Mouse (Mus musculus): ENCODE measurements around the gene Arhgap9. TPM values are rescaled to one million over a fixed set of nuclear protein-coding genes. Genes with fewer than 3 reads are reported as not detected.
A peak's percentile ranks its signal among the peaks of the same experiment; 100 is the strongest.

Arhgap9 gene
- polyA plus RNA-seq, 1 experiment, result 0.78 TPM

DNA sequence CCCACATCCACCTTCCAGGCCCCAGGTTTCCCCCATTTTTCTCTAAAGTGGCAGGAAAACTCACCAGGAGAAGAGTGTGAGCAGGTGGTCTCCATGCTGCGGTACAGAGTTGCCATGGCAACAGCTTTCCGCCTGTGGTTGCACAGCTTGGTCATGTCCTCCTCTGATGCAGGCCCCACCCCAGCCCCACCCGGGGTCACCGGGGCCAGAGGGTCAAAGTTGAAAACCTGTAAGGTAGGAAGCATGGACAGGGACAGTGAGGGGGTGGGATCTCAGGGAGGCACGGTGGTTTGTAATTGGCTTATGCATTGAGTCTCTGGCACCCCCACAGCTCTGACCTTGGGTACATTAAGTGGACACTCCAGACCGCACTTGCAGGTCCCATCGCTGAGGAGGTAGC lies 35.0 kb upstream of the Arhgap9 start:
- TF ChIP-seq USF1 (IDR thresholded peaks at IDR 0.05; ENCODE audit: low read depth), result no peak
- no peak for TF ChIP-seq MYOG (IDR thresholded peaks at IDR 0.05; ENCODE audit: control insufficient read depth, extremely low read depth, insufficient read length)
- TF ChIP-seq MAX (IDR thresholded peaks at IDR 0.05), result no peak
- TF ChIP-seq MYOD1 (IDR thresholded peaks at IDR 0.05; ENCODE audit: control insufficient read depth, insufficient read length, low read depth), result no peak
- no peak for TF ChIP-seq FOSL1 (IDR thresholded peaks at IDR 0.05; ENCODE audit: insufficient read depth, low read length, poor library complexity, severe bottlenecking)
- no peak for TF ChIP-seq CTCF (IDR thresholded peaks at IDR 0.05; ENCODE audit: control insufficient read depth, insufficient read depth, insufficient read length)
- no peak for TF ChIP-seq CEBPB (IDR thresholded peaks at IDR 0.05; ENCODE audit: low read depth)
- H3K79me3 ChIP-seq (ENCODE audit: low read depth), result peaks cover 31% of the 10 kb centered on the region
- H3K79me2 ChIP-seq (ENCODE audit: control insufficient read depth, insufficient read depth), result peaks cover 40% of the 10 kb centered on the region
- H3K27me3 ChIP-seq (ENCODE audit: control insufficient read depth, insufficient read depth, insufficient read length), result no peaks in the 10 kb centered on the region
- no peak overlapping the region for H3K4me3 ChIP-seq (ENCODE audit: insufficient read depth, poor library complexity, severe bottlenecking)
- H3K36me3 ChIP-seq (ENCODE audit: control insufficient read depth, insufficient read depth), result peaks cover 42% of the 10 kb centered on the region
- H3ac ChIP-seq (ENCODE audit: control insufficient read depth, insufficient read length, low read depth), result peak overlapping the region; percentile 52

DNA sequence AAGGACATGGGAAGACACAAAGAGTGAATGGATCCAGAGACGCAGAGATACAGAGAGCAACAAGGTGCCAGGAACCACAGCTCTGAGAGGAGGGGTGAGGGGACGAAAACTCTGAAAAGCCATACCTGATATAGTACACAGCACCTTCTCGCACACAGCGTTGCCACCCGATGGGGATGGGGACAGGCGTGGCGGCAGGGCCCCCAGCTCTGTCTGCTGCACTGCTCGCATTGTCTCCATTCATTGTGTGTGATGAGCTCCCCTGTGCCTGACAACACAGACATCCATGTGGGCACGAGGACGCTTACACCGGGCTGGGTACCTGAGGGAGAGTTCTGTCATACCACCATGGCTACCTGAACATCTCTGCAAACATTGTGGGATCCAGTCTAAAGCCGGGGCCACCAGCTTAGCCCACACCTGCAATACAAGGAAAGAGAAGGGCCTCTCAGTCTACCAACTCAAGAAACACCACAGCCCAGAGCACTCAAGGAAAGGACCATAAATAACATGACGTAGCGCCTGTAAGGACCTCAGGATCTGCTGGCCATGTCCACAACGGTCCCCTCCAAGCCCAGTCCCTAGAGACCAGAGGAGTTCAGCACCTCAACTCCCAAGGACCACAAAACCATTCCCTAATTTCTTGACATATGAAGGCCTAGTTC lies 34.4 kb upstream of the Arhgap9 start:
- peaks cover 41% of the 10 kb centered on the region for H3K36me3 ChIP-seq (ENCODE audit: control insufficient read depth, insufficient read depth)
- peak overlapping the region; percentile 78 for H3K4me3 ChIP-seq (ENCODE audit: insufficient read depth, poor library complexity, severe bottlenecking)
- H3K27me3 ChIP-seq (ENCODE audit: control insufficient read depth, insufficient read depth, insufficient read length), result no peaks in the 10 kb centered on the region
- H3ac ChIP-seq (ENCODE audit: control insufficient read depth, insufficient read length, low read depth), result peak overlapping the region; percentile 52
- peaks cover 46% of the 10 kb centered on the region for H3K79me2 ChIP-seq (ENCODE audit: control insufficient read depth, insufficient read depth)
- no peak for TF ChIP-seq MAX (IDR thresholded peaks at IDR 0.05)
- TF ChIP-seq MYOG (IDR thresholded peaks at IDR 0.05; ENCODE audit: control insufficient read depth, extremely low read depth, insufficient read length), result no peak
- no peak for TF ChIP-seq FOSL1 (IDR thresholded peaks at IDR 0.05; ENCODE audit: insufficient read depth, low read length, poor library complexity, severe bottlenecking)
- no peak for TF ChIP-seq CEBPB (IDR thresholded peaks at IDR 0.05; ENCODE audit: low read depth)
- H3K79me3 ChIP-seq (ENCODE audit: low read depth), result peaks cover 36% of the 10 kb centered on the region

DNA sequence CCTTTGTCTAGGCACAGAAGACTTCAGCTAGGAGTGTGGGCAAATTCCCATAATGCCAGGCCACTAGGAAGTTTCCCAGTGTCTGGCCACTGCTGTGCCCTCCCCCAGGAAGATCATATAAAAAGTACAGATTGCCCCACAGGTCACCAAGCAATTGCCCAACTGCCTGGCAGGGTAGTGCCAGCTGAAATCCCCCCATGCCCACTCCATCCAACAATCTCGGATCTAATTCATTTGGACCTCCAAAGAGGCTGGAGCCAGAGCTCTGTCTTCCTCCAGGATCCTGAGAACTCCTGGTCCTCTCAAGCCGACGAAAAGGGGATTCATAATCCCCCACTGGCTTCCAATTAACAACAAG lies 33.8 kb upstream of the Arhgap9 start:
- Histone ChIP-seq H3K27me3 (ENCODE audit: control insufficient read depth, insufficient read depth, insufficient read length) (no peaks in the 10 kb centered on the region), H3K36me3 (ENCODE audit: control insufficient read depth, insufficient read depth) (peaks cover 41% of the 10 kb centered on the region), H3K4me3 (ENCODE audit: insufficient read depth, poor library complexity, severe bottlenecking) (peak overlapping the region; percentile 78), H3ac (ENCODE audit: control insufficient read depth, insufficient read length, low read depth) (peak overlapping the region; percentile 52), H3K79me3 (ENCODE audit: low read depth) (peaks cover 40% of the 10 kb centered on the region), H3K79me2 (ENCODE audit: control insufficient read depth, insufficient read depth) (peaks cover 52% of the 10 kb centered on the region)
- TF ChIP-seq MAX (IDR thresholded peaks at IDR 0.05) (no peak), CEBPB (IDR thresholded peaks at IDR 0.05; ENCODE audit: low read depth) (no peak), MYOG (IDR thresholded peaks at IDR 0.05; ENCODE audit: control insufficient read depth, extremely low read depth, insufficient read length) (no peak), MYOD1 (IDR thresholded peaks at IDR 0.05; ENCODE audit: control insufficient read depth, insufficient read length, low read depth) (no peak), FOSL1 (IDR thresholded peaks at IDR 0.05; ENCODE audit: insufficient read depth, low read length, poor library complexity, severe bottlenecking) (no peak), USF1 (IDR thresholded peaks at IDR 0.05; ENCODE audit: low read depth) (no peak), CTCF (IDR thresholded peaks at IDR 0.05; ENCODE audit: control insufficient read depth, insufficient read depth, insufficient read length) (no peak)

DNA sequence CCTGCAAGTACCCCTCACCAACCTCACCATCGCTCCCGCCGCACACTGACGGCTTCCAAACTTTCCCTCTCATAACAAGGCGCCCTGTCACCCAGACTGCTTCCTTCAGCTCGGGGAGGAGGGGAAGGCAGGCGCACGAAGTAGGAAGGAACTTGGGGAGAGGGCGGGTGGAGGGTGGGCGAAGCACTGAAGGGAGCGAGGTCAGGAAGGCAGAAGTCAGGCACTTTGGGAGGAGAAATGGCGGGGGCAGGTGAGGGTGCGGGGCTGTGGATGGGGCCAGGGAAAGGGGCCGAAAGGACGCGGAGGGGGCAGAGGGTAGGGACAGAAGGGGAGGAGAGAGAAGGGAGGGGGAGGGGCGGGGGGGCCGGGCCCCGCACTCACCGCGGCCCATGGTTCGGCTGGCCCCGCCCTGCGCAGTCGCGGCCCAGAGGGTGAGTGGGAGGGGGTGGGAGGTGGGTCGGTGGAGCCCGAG lies 33.4 kb upstream of the Arhgap9 start:
- peaks cover 41% of the 10 kb centered on the region for H3K36me3 ChIP-seq (ENCODE audit: control insufficient read depth, insufficient read depth)
- H3ac ChIP-seq (ENCODE audit: control insufficient read depth, insufficient read length, low read depth), result peak overlapping the region; percentile 52
- H3K4me3 ChIP-seq (ENCODE audit: insufficient read depth, poor library complexity, severe bottlenecking), result peak overlapping the region; percentile 78

DNA sequence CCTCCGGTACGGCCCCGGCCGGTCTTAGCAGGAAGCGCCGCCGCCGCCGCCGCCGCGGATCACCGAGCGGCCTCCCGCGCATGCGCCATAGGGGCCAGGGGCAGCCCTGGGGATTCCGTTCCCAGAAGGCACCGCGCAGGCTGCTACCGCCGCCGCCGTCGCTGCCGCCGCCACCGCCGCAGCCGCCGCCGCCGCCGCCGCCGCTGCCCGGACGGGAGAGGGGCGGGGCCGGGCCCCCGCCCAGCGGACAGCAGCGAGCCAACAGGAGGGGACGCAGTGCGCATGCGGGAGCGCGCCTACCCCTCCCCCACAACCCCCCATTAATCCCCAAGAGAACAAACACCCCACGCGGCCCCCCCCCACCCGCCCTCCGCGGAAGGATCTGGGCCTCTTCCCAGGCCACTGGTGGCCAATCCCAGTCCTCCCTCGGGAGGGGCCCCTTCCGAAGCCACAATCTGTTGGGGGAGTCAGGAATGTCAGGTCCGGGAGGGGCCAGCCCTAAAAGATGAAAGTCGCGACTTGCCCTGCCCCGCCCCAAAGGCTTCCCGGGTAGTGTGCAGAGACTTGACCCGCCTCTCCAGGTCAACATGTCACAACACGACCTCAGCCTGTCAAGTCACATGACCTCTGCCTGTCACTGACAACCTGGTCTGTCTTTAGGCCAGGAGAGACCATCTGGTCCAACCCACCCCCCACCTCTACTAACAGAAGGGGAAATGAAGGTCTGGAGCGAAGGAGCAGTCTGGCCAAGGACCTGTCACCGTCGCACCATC lies 32.8 kb upstream of the Arhgap9 start, which contains the start of gene Mbd6:
Gene Mbd6 (minus strand): TSS at position 219 of the 773 bp plus-strand sequence.
- H3K4me3 ChIP-seq (ENCODE audit: insufficient read depth, poor library complexity, severe bottlenecking), result peak within 1 kb of the TSS; percentile 78
- TF ChIP-seq CEBPB (IDR thresholded peaks at IDR 0.05; ENCODE audit: low read depth), result no peak
- peak; percentile 87 for TF ChIP-seq USF1 (IDR thresholded peaks at IDR 0.05; ENCODE audit: low read depth)
- H3K79me2 ChIP-seq (ENCODE audit: control insufficient read depth, insufficient read depth), result peaks cover 62% of the 10 kb centered on the region
- peaks cover 42% of the 10 kb centered on the region for H3K36me3 ChIP-seq (ENCODE audit: control insufficient read depth, insufficient read depth)
- H3K27me3 ChIP-seq (ENCODE audit: control insufficient read depth, insufficient read depth, insufficient read length), result no peaks in the 10 kb centered on the region
- peaks cover 43% of the 10 kb centered on the region for H3K79me3 ChIP-seq (ENCODE audit: low read depth)
- H3ac ChIP-seq (ENCODE audit: control insufficient read depth, insufficient read length, low read depth), result peak within 1 kb of the TSS; percentile 60

More for the DNA sequence above, 33.4 kb upstream of the Arhgap9 start:
- Histone ChIP-seq H3K79me3 (ENCODE audit: low read depth) (peaks cover 43% of the 10 kb centered on the region), H3K27me3 (ENCODE audit: control insufficient read depth, insufficient read depth, insufficient read length) (no peaks in the 10 kb centered on the region), H3K79me2 (ENCODE audit: control insufficient read depth, insufficient read depth) (peaks cover 56% of the 10 kb centered on the region)
- TF ChIP-seq MYOD1 (IDR thresholded peaks at IDR 0.05; ENCODE audit: control insufficient read depth, insufficient read length, low read depth), result no peak
- TF ChIP-seq USF1 (IDR thresholded peaks at IDR 0.05; ENCODE audit: low read depth), result no peak

Data from C2C12 (cell line).